In the genomic region with DNA sequence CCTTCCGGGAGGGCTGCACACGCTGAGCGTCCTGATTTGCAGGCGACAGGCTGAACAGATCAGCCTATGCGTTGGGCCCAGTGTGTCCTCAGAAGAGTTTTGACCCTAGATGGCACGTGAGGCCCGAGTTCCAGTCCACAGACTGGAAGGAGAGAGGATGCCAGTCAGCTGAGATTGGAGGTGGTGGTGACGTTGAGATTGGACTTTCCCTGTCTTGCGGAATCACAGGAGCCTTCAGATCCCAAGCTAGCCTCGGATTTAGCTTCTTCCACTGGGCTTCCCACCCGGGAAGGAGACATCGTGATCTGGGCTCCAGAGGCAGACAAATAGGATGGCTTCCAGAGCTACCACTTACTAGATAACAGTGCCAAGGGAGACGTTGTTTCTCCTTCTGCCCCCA, we compare ENCODE assay signal across 10 mouse cellular contexts. TPM values are rescaled to one million over a fixed set of nuclear protein-coding genes. Genes with fewer than 3 reads are reported as not detected.
DNase-seq lines count a peak whose midpoint lies in the region; ATAC-seq and TF ChIP-seq lines count a peak whose summit lies in the region.
"Had no signal": no experiment of that assay in that cellular context is flagged by ENCODE, and none has a peak within 500 bp of the region (broad histone marks: within the 10 kb centered on the region; RNA-seq: fewer than 3 reads in every experiment).

A gene (minus strand): TSS at position 101 of the 400 bp plus-strand sequence.

- no peak within 1 kb of the TSS for H3K9ac ChIP-seq in heart, embryonic 11.5 days (ENCODE audit: low read depth, low read length)

- peak within 1 kb of the TSS; percentile 38 for H3K4me3 ChIP-seq in heart, embryonic 11.5 days (ENCODE audit: low read depth, low read length)
- H3K4me3 ChIP-seq in E14TG2a.4 (replicated peaks; ENCODE audit: low read length): peak within 1 kb of the TSS; percentile 81
- H3K4me3 ChIP-seq in hindbrain, embryonic 10.5 days: peak within 1 kb of the TSS; percentile 51
- H3K4me3 ChIP-seq in midbrain, embryonic 10.5 days: peak within 1 kb of the TSS; percentile 53

- peak within 1 kb of the TSS; percentile 69 for H3K4me2 ChIP-seq in heart, embryonic 11.5 days

- no peak for ATAC-seq in heart, embryonic 11.5 days (replicated peaks; ENCODE audit: insufficient number of reproducible peaks, low FRiP score, low TSS enrichment)

- H3K36me3 ChIP-seq in heart, embryonic 11.5 days (ENCODE audit: control insufficient read depth, insufficient read depth, low read length): no peaks in the 10 kb centered on the region
- H3K36me3 ChIP-seq in E14TG2a.4 (ENCODE audit: insufficient read depth, low read length): no peaks in the 10 kb centered on the region
- no peaks in the 10 kb centered on the region for H3K36me3 ChIP-seq in hindbrain, embryonic 10.5 days
- no peaks in the 10 kb centered on the region for H3K36me3 ChIP-seq in midbrain, embryonic 10.5 days

- no peak for TF ChIP-seq CTCF in E14TG2a.4 (conservative IDR thresholded peaks at IDR 0.05; ENCODE audit: low read length)

- peaks cover 6% of the 10 kb centered on the region; the same call in 1 of the 2 replicates for H3K4me1 ChIP-seq in heart, embryonic 11.5 days (ENCODE audit: control insufficient read depth, insufficient read depth, low read length)
- H3K4me1 ChIP-seq in E14TG2a.4 (replicated peaks; ENCODE audit: low read depth, low read length): peaks cover 37% of the 10 kb centered on the region
- H3K4me1 ChIP-seq in hindbrain, embryonic 10.5 days (replicated peaks): peaks cover 28% of the 10 kb centered on the region
- H3K4me1 ChIP-seq in midbrain, embryonic 10.5 days: peaks cover 31% of the 10 kb centered on the region

- H3K27ac ChIP-seq in heart, embryonic 11.5 days (ENCODE audit: low read depth, low read length): no peak within 1 kb of the TSS
- H3K27ac ChIP-seq in hindbrain, embryonic 10.5 days: peak within 1 kb of the TSS; percentile 56; the same call in 1 of the 2 replicates
- no peak within 1 kb of the TSS for H3K27ac ChIP-seq in midbrain, embryonic 10.5 days (replicated peaks)
- H3K27ac ChIP-seq: macrophage had no signal

- 11% methylated on average over 13 of the region's 13 CpGs for WGBS in heart, embryonic 11.5 days (ENCODE audit: insufficient replicate concordance)
- 15% methylated on average over 13 of the region's 13 CpGs for WGBS in hindbrain, embryonic 10.5 days
- 13% methylated on average over 13 of the region's 13 CpGs for WGBS in midbrain, embryonic 10.5 days

- peaks cover 66% of the 10 kb centered on the region for H3K27me3 ChIP-seq in heart, embryonic 11.5 days (ENCODE audit: control insufficient read depth, insufficient read depth, low read length)
- peaks cover 68% of the 10 kb centered on the region for H3K27me3 ChIP-seq in E14TG2a.4 (ENCODE audit: insufficient read depth, low read length)
- peaks cover 79% of the 10 kb centered on the region for H3K27me3 ChIP-seq in hindbrain, embryonic 10.5 days (ENCODE audit: insufficient read depth, poor library complexity, severe bottlenecking)
- peaks cover 86% of the 10 kb centered on the region for H3K27me3 ChIP-seq in midbrain, embryonic 10.5 days (ENCODE audit: low read depth, poor library complexity, severe bottlenecking)

- no peak for DNase-seq in heart, postnatal 4 days
- DNase-seq in hindbrain, embryonic 10.5 days (ENCODE audit: low spot score): no peak
- DNase-seq in midbrain, embryonic 10.5 days (ENCODE audit: low spot score): no peak
- DNase-seq in left cerebral cortex, postnatal 14 days (ENCODE audit: low spot score in 2 of 2): no peak
- no peak for DNase-seq in layer of hippocampus, postnatal 10 days (ENCODE audit: low spot score in 2 of 2)
- no peak for DNase-seq in thymus, postnatal 4 days
- DNase-seq: kidney, postnatal 14 days had no signal

- intact Hi-C loops in left cerebral cortex, postnatal 14 days (cut with DNase I): loop anchor here (10.0 kb wide), 1 partner anchor 91 kb away; no protein-coding TSS in a partner anchor

- no peaks in the 10 kb centered on the region for H3K9me3 ChIP-seq in heart, embryonic 11.5 days (replicated peaks; ENCODE audit: control insufficient read depth, low read length)
- H3K9me3 ChIP-seq in E14TG2a.4 (ENCODE audit: low read length): no peaks in the 10 kb centered on the region
- no peaks in the 10 kb centered on the region for H3K9me3 ChIP-seq in hindbrain, embryonic 10.5 days
- H3K9me3 ChIP-seq in midbrain, embryonic 10.5 days (replicated peaks): no peaks in the 10 kb centered on the region

RNA-seq across cellular contexts. Expression of the gene that starts here (rescaled TPM):
- not detected in 2 replicates for polyA plus RNA-seq in heart, embryonic 11.5 days (2014; fragmentation: Nextera tagmentation; extraction: Ambion mirVana)
- not detected for total RNA-seq in heart, postnatal 4 days (2021)
- 0.19 and 1.1 TPM in 2 replicates for polyA plus RNA-seq in hindbrain, embryonic 10.5 days (2016; fragmentation: Nextera tagmentation; extraction: Ambion mirVana)
- polyA plus RNA-seq in midbrain, embryonic 10.5 days (2016; fragmentation: Nextera tagmentation; extraction: Ambion mirVana): 0.07 and 0.10 TPM in 2 replicates
- 1 to 10 TPM; 1.1 to 1.2 TPM for total RNA-seq in left cerebral cortex, postnatal 14 days (2021)
- not detected for total RNA-seq in layer of hippocampus, postnatal 10 days (2021)
- polyA plus RNA-seq: macrophage had no signal
